Mouse (Mus musculus) v-Abl transformed pro-B cells (cell line): ENCODE data around the gene Lrch3.
"Not testable (repeated sequence)": the region's sequence is repeated elsewhere in the genome, so short reads cannot be mapped to it uniquely, and the experiment has no call there.

Experiments used
- in situ Hi-C, 2 experiments: fragments of 400-800 bp; cut with MboI; formaldehyde crosslinking; loops; one replicate each; pipeline ENCODE4 v1.15.1; 2025; ENCODE audit not compliant: unreplicated experiment in 2 of 2

Lrch3 gene

GRCm38 (mm10) chr16:32906186-32906585, 7.7 kb upstream of the Lrch3 start:
- in situ Hi-C loops: no loop called here

GRCm38 (mm10) chr16:32906727-32907126, 7.2 kb upstream of the Lrch3 start:
- in situ Hi-C loops: no loop called here

- in situ Hi-C loops: no loop called here
These were observed 688 bp upstream of the Lrch3 start for GRCm38 (mm10) chr16:32913212-32913611.

DNA sequence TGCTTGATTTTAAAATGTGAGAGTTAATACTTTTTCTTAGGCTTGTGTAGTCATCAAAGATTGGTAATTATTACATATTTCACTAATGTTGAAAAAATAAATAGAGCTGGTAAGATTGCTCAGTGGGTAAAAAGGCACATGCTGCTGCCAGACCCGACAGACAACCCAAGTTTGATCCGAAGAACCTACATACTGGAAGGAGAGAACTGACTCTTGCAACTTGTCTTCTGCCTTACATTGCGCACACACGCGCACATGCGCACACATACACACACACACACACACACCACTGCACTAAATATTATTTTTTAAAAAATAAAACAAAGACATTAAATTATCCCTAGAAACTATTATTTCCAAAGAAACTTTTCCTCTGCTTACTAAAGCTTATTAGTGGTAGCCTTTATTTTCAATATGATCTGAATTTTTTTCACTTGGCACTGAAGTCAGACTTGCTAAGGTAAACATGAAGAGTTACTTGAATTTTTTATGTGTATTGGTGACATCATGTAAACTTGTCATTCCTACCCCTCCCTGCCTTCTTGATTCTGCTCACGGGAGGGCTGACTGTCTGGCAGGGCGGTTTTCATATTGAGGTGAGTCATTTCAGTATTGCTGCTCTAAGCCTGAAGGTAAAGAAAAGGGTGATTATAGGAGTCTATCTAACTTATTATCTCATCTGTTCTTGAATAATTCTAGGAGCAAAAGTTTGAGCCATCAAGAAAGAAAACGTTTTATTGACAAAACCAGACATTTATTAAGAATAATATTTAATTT, 1.6 kb downstream of the Lrch3 start:
- in situ Hi-C loops: no loop called here

- in situ Hi-C loops: not testable (repeated sequence)
These were observed 12.7 kb downstream of the Lrch3 start for GRCm38 (mm10) chr16:32926629-32927028.

DNA sequence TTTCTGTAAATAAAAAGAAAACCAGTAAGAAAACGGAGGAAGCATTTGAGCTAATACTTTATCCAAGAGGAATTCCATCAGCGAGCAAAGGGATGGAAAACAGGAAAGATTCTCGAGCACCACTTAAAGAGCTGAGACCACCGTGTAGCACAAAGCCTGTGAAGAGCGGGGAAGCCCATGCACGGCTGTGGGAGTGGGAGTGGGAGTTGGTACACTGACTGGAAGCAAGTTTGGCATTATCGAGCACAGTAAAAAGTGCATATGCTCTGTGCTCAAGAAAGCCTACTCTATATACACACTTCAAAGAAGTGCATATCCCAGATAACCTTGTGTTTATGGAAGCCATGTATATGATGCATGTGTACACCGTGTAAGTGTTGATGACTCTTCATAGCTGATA, 13.1 kb downstream of the Lrch3 start:
- in situ Hi-C loops: no loop called here

DNA sequence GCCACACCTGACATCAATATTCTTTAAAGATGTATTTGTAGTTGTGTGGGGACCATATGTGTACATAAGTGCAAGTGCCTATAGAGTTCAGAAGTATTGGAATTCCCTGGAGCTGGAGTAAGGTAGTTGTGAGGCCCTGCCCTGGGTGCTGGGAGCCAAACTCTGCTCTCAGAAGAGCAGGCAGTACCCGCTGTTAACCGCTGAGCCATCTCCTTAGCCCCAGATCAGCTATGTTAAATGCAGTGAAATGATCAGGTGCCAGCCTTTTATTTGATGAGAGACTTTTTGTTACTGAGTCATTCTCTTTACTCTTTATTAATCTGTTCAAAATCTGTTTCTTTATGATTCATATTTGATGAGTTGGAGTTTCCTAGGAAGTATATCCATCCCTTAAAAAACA, 16.0 kb downstream of the Lrch3 start:
- in situ Hi-C loops: no loop called here

DNA sequence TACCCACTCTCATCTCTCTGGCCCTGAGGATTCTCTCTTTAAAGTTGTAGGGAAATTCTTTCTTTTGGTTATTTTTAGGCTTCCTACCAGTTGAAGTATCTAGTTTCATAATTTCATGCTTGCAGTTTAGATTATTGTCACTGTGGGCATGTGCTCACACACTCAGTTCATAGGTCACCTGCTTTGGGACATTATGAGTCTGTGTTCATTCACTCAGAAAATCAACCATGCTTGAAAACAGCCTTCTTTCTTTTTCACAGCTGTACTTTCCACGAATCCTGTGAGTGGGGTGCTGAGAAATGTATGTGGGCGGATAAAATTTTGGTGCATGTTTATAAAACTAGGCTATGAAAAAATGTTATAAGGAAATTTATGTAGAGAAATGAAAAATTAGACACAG, 20.6 kb downstream of the Lrch3 start:
- in situ Hi-C loops: no loop called here

- in situ Hi-C loops: no loop called here
These were observed 21.2 kb downstream of the Lrch3 start for GRCm38 (mm10) chr16:32935088-32935487.

GRCm38 (mm10) chr16:32937358-32937757, 23.5 kb downstream of the Lrch3 start:
- in situ Hi-C loops: no loop called here

DNA sequence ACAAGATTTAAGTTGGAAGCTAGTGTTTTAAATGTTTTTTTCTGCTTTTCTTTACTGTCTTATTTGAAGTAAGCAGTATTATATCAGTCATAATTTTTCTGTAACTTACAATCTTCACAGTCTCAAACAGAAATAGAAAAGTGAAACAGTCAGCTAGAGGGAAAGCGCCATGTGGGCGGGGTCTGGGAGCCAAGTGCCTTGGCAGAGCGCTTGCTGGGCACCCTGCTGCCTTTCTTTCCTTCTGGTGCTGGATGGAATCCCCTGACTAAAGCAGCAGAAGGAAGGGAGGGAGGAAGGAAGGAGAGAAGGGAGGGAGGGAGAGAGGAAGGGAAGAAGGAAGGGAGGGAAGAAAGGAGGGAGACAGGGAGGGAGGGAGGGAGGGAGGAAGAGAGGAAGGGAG, 25.4 kb downstream of the Lrch3 start:
- in situ Hi-C loops: not testable (repeated sequence)

GRCm38 (mm10) chr16:32939716-32940115, 25.8 kb downstream of the Lrch3 start:
- in situ Hi-C loops: not testable (repeated sequence)

DNA sequence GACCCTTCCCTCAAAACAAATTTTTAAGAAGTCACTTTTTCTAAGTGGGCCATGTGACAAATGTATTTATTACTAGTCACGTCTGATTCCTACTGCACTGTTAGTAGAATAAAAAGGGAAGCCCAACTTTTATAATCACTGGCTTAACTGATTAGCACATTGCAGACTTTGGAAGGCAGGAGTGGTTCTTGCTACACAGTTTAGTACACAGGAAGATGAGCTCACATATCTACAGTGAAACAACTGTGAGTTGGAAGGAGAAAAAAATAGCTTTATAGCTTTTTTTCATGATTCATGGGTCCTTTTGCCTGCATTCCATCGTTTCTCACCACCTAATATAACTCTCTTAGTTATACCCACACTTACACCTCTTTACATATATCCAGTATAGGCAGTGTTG, 27.3 kb downstream of the Lrch3 start:
- in situ Hi-C loops: not testable (repeated sequence)

DNA sequence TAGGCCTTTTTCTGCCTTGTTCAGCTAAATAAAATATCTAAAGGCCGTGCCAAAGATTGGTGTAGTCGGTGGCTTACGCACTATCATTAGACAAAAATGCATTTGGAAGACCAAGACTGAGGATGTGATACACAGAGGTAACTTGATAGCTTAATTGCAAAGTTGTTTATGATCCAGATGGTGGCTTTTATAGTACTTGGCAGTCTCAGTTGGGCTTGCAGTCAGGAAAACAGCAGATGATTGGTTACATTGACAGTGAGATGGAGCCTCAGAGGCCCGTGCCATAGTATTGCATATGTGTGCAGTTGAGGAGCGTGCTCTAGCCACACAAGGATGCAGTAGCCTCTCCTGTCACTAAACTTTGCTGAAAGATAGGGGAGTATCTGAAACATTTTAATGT, 28.8 kb downstream of the Lrch3 start:
- in situ Hi-C loops: no loop called here

DNA sequence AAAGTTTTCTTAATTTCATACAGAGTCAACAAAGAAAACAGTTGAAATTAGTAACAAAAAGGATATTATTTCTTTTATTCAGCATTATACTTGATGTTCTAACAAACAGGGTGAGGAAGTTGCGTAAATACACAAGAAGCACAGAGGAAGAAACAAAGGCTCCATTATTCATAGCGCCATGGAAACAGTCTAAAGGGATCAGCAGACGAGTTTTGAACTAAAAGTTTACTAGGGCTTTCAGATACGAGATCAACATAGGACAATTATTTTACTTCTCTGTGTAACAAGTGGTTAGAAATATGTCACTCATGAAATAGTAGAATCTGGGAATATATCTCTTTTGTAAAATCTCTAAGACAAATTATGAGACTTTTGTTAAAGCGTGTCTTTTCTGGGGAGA, 31.5 kb downstream of the Lrch3 start:
- in situ Hi-C loops: no loop called here

- in situ Hi-C loops: no loop called here
These were observed 34.1 kb downstream of the Lrch3 start for GRCm38 (mm10) chr16:32948016-32948415.

- in situ Hi-C loops: no loop called here
These were observed 34.8 kb downstream of the Lrch3 start for GRCm38 (mm10) chr16:32948656-32949055.

- in situ Hi-C loops: no loop called here
These were observed 35.4 kb downstream of the Lrch3 start for GRCm38 (mm10) chr16:32949281-32949680.

GRCm38 (mm10) chr16:32951074-32951473, 37.2 kb downstream of the Lrch3 start:
- in situ Hi-C loops: no loop called here

GRCm38 (mm10) chr16:32953806-32954205, 39.9 kb downstream of the Lrch3 start:
- in situ Hi-C loops: no loop called here

- in situ Hi-C loops: no loop called here
These were observed 40.4 kb downstream of the Lrch3 start for GRCm38 (mm10) chr16:32954304-32954703.

- in situ Hi-C loops: no loop called here
These were observed 43.0 kb downstream of the Lrch3 start for GRCm38 (mm10) chr16:32956889-32957288.

DNA sequence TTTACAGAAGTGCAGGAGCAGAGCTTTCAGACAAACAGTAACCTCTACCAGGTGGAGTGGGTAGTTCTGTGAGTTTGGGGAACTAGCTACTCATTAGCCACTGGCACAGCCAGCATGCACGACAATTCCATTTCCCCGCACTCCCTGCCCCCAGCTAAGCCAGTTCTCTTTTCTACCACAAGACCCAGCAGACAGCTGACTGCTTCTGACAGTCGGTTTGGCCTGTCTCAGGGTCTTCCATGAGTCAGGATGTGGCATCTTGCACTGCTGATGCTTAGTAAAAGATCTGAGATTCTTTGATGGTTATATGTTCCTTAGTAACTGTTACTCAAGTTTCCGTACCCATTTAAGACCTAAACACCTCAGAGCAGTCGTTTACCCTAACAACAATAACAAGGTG, 58.6 kb downstream of the Lrch3 start:
- in situ Hi-C loops: no loop called here
